ENCODE assay signal across 8 mouse cellular contexts in genomic region chr8:47713761-47714745, GRCm38 (mm10). TPM values are rescaled to one million over a fixed set of nuclear protein-coding genes. Genes with fewer than 3 reads are reported as not detected.
DNase-seq lines count a peak whose midpoint lies in the region; ATAC-seq and TF ChIP-seq lines count a peak whose summit lies in the region.

TSS of gene Cdkn2aip (minus strand) at chr8:47713932.

- H3K36me3 ChIP-seq in heart, embryonic 12.5 days = peaks cover 14% of the 10 kb centered on the region
- peaks cover 13% of the 10 kb centered on the region for H3K36me3 ChIP-seq in kidney, postnatal 0 days (ENCODE audit: insufficient read depth, low read length)
- peaks cover 13% of the 10 kb centered on the region; the same call in 1 of the 2 replicates for H3K36me3 ChIP-seq in liver, embryonic 11.5 days (ENCODE audit: control insufficient read depth, insufficient read depth, low read length)
- peaks cover 14% of the 10 kb centered on the region for H3K36me3 ChIP-seq in stomach, embryonic 14.5 days (ENCODE audit: control insufficient read depth, insufficient read depth, low read length)

- H3K27ac ChIP-seq in heart, embryonic 12.5 days (ENCODE audit: poor library complexity, severe bottlenecking) = peak within 1 kb of the TSS; percentile 92
- peak within 1 kb of the TSS; percentile 98 for H3K27ac ChIP-seq in kidney, postnatal 0 days
- peak within 1 kb of the TSS; percentile 96 for H3K27ac ChIP-seq in liver, embryonic 11.5 days (ENCODE audit: low read depth, low read length)
- H3K27ac ChIP-seq in stomach, embryonic 14.5 days (ENCODE audit: low read length) = peak within 1 kb of the TSS; percentile 94

- TF ChIP-seq CTCF in kidney, postnatal 0 days (IDR thresholded peaks at IDR 0.05; ENCODE audit: low read depth) = no peak

- peak within 1 kb of the TSS; percentile 90 for H3K4me2 ChIP-seq in heart, embryonic 12.5 days
- peak within 1 kb of the TSS; percentile 76 for H3K4me2 ChIP-seq in kidney, postnatal 0 days (ENCODE audit: low read length)
- peak within 1 kb of the TSS; percentile 80 for H3K4me2 ChIP-seq in liver, embryonic 11.5 days
- peak within 1 kb of the TSS; percentile 49 for H3K4me2 ChIP-seq in stomach, embryonic 14.5 days (replicated peaks; ENCODE audit: low read depth, low read length)

- H3K9me3 ChIP-seq in heart, embryonic 12.5 days (replicated peaks) = no peaks in the 10 kb centered on the region
- H3K9me3 ChIP-seq in kidney, postnatal 0 days (replicated peaks; ENCODE audit: low read length) = no peaks in the 10 kb centered on the region
- H3K9me3 ChIP-seq in liver, embryonic 11.5 days (ENCODE audit: control insufficient read depth, low read length) = no peaks in the 10 kb centered on the region
- H3K9me3 ChIP-seq in stomach, embryonic 14.5 days (ENCODE audit: control insufficient read depth, low read depth, low read length) = no peaks in the 10 kb centered on the region

- peak; percentile 98 for DNase-seq in CD4-positive helper T cell, adult 2 months (ENCODE audit: low read depth, low spot score)
- DNase-seq in brain, embryonic 18.5 days (ENCODE audit: low read depth, low spot score) = peak; percentile 89
- DNase-seq in kidney, postnatal 0 days (ENCODE audit: low spot score) = peak; percentile 97
- peak; percentile 96 for DNase-seq in liver, embryonic 11.5 days (ENCODE audit: low spot score)
- peak; percentile 96 for DNase-seq in naive thymus-derived CD4-positive, alpha-beta T cell, adult 2 months (ENCODE audit: low read depth)

- peak within 1 kb of the TSS; percentile 88 for H3K9ac ChIP-seq in heart, embryonic 12.5 days
- peak within 1 kb of the TSS; percentile 77 for H3K9ac ChIP-seq in kidney, postnatal 0 days (ENCODE audit: low read depth, low read length)
- peak within 1 kb of the TSS; percentile 84 for H3K9ac ChIP-seq in liver, embryonic 11.5 days (ENCODE audit: low read depth, low read length)
- H3K9ac ChIP-seq in stomach, embryonic 14.5 days (replicated peaks; ENCODE audit: low read depth, low read length) = peak within 1 kb of the TSS; percentile 79

- peaks cover 18% of the 10 kb centered on the region for H3K4me1 ChIP-seq in heart, embryonic 12.5 days (replicated peaks)
- H3K4me1 ChIP-seq in kidney, postnatal 0 days (replicated peaks; ENCODE audit: insufficient read depth, low read length) = 0 out of 2 replicates have a peak, but pooled peaks cover 3% of the 10 kb centered on the region
- H3K4me1 ChIP-seq in liver, embryonic 11.5 days (replicated peaks; ENCODE audit: control insufficient read depth, insufficient read depth, low read length) = no peaks in the 10 kb centered on the region
- H3K4me1 ChIP-seq in stomach, embryonic 14.5 days (ENCODE audit: control insufficient read depth, insufficient read depth, low read length) = 0 out of 2 replicates have a peak, but pooled peaks cover 2% of the 10 kb centered on the region

- peak; percentile 85 for ATAC-seq in erythroid progenitor cell, adult 5-6 weeks (replicated peaks; ENCODE audit: low FRiP score, poor library complexity, severe bottlenecking)
- ATAC-seq in heart, embryonic 12.5 days (ENCODE audit: insufficient number of reproducible peaks, low FRiP score) = peak; percentile 96
- ATAC-seq in kidney, postnatal 0 days (replicated peaks; ENCODE audit: low FRiP score, low read depth) = peak; percentile 95
- ATAC-seq in liver, embryonic 11.5 days (replicated peaks; ENCODE audit: low FRiP score) = peak; percentile 90
- peak; percentile 98 for ATAC-seq in stomach, embryonic 14.5 days (ENCODE audit: insufficient number of reproducible peaks, insufficient read depth, low FRiP score, low read depth)

- peak within 1 kb of the TSS; percentile 96 for H3K4me3 ChIP-seq in heart, embryonic 12.5 days
- peak within 1 kb of the TSS; percentile 96 for H3K4me3 ChIP-seq in kidney, postnatal 0 days (replicated peaks; ENCODE audit: low read depth, low read length)
- H3K4me3 ChIP-seq in liver, embryonic 11.5 days (ENCODE audit: low read depth, low read length) = peak within 1 kb of the TSS; percentile 96
- peak within 1 kb of the TSS; percentile 95 for H3K4me3 ChIP-seq in stomach, embryonic 14.5 days (ENCODE audit: low read depth, low read length)

- H3K27me3 ChIP-seq in heart, embryonic 12.5 days (replicated peaks) = no peaks in the 10 kb centered on the region
- no peaks in the 10 kb centered on the region for H3K27me3 ChIP-seq in kidney, postnatal 0 days (ENCODE audit: insufficient read depth, low read length)
- H3K27me3 ChIP-seq in liver, embryonic 11.5 days (replicated peaks; ENCODE audit: control insufficient read depth, insufficient read depth, low read length) = no peaks in the 10 kb centered on the region
- H3K27me3 ChIP-seq in stomach, embryonic 14.5 days (ENCODE audit: control insufficient read depth, insufficient read depth, low read length) = no peaks in the 10 kb centered on the region

- under 1% methylated on average over 114 of the region's 114 CpGs for WGBS in heart, embryonic 12.5 days
- under 1% methylated on average over 108 of the region's 114 CpGs for WGBS in kidney, postnatal 0 days
- WGBS in liver, embryonic 11.5 days = under 1% methylated on average over 104 of the region's 114 CpGs
- WGBS in stomach, embryonic 14.5 days = under 1% methylated on average over 109 of the region's 114 CpGs

RNA-seq across cellular contexts. Expression of gene Cdkn2aip, which starts in this region (rescaled TPM):
- 11.2 and 13.0 TPM in 2 replicates for total RNA-seq in erythroid progenitor cell, adult 5-6 weeks (2015; ENCODE audit: low replicate concordance)
- total RNA-seq in erythroid progenitor cell, adult 5-6 weeks (2017; ENCODE audit: low replicate concordance) = 14.4 and 15.7 TPM in 2 replicates
- polyA plus RNA-seq in heart, embryonic 12.5 days (2016; fragmentation: Nextera tagmentation; extraction: Ambion mirVana) = 19.5 and 21.1 TPM in 2 replicates
- 23.6 and 27.5 TPM in 2 replicates for polyA plus RNA-seq in kidney, postnatal 0 days (2015; fragmentation: Nextera tagmentation; extraction: Ambion mirVana)
- polyA plus RNA-seq in liver, embryonic 11.5 days (2014; fragmentation: Nextera tagmentation; extraction: Ambion mirVana) = 22.2 and 27.9 TPM in 2 replicates
- 23.7 and 24.2 TPM in 2 replicates for polyA plus RNA-seq in stomach, embryonic 14.5 days (2014; fragmentation: Nextera tagmentation; extraction: Ambion mirVana)

Comparison
In these comparisons a context has a peak if more than half of its experiments do, and no peak if none do; other contexts are left out.
1. Peak in every context shown above with its lines: DNase-seq, ATAC-seq, H3K4me3 ChIP-seq and H3K27ac ChIP-seq.